In genomic region chr11:36490085-36490484, GRCm38 (mm10) we compare ENCODE assay signal across 9 mouse cellular contexts.
DNase-seq lines count a peak whose midpoint lies in the region; ATAC-seq and TF ChIP-seq lines count a peak whose summit lies in the region.
"Had no signal": no experiment of that assay in that cellular context is flagged by ENCODE, and none has a peak within 500 bp of the region (broad histone marks: within the 10 kb centered on the region; RNA-seq: fewer than 3 reads in every experiment).

No protein-coding gene starts in this region.

- H3K4me2 ChIP-seq in liver, postnatal 0 days (ENCODE audit: low read depth, low read length): no peak overlapping the region
- H3K4me2 ChIP-seq in liver, embryonic 12.5 days: no peak overlapping the region
- H3K4me2 ChIP-seq: heart, embryonic 12.5 days had no signal

- DNase-seq in cerebellum, adult 2 months: peak; percentile 13 to 19
- DNase-seq in liver, postnatal 0 days: no peak
- no peak for DNase-seq in brain, embryonic 14.5 days (ENCODE audit: low read depth)
- DNase-seq in lung, postnatal 25 days (ENCODE audit: low spot score): peak; percentile 2
- DNase-seq in right cerebral cortex, postnatal 36 days (ENCODE audit: low spot score in 2 of 2): no peak

- ATAC-seq in cerebellum, adult (ENCODE audit: insufficient number of reproducible peaks, low FRiP score, low TSS enrichment): no peak; the same call in 1 of the 2 replicates
- ATAC-seq in liver, postnatal 0 days: no peak
- no peak for ATAC-seq in liver, embryonic 12.5 days
- ATAC-seq in erythroid progenitor cell, adult 5-6 weeks (replicated peaks; ENCODE audit: low FRiP score, poor library complexity, severe bottlenecking): no peak

- no peak for TF ChIP-seq POLR2A in cerebellum, adult 2 months (IDR thresholded peaks at IDR 0.05; ENCODE audit: borderline replicate concordance, insufficient read depth, low read length)
- no peak for TF ChIP-seq POLR2A in brain, embryonic 14.5 days (IDR thresholded peaks at IDR 0.05; ENCODE audit: borderline replicate concordance, extremely low read depth, insufficient read depth, insufficient read length, poor library complexity, severe bottlenecking)

- WGBS in cerebellum, adult 2 months: 71% methylated on average over 7 of the region's 7 CpGs
- WGBS in liver, postnatal 0 days (ENCODE audit: insufficient replicate concordance): 48% methylated on average over 7 of the region's 7 CpGs
- 49% methylated on average over 7 of the region's 7 CpGs for WGBS in liver, embryonic 12.5 days (ENCODE audit: insufficient replicate concordance)

- peaks cover 9% of the 10 kb centered on the region for H3K4me1 ChIP-seq in cerebellum, adult 2 months (ENCODE audit: control insufficient read depth, insufficient read depth, low read length)
- no peaks in the 10 kb centered on the region for H3K4me1 ChIP-seq in liver, postnatal 0 days (ENCODE audit: insufficient read depth)
- no peaks in the 10 kb centered on the region for H3K4me1 ChIP-seq in liver, embryonic 12.5 days

- H3K27me3 ChIP-seq in cerebellum, adult 2 months (ENCODE audit: control insufficient read depth, insufficient read depth, low read length): no peaks in the 10 kb centered on the region
- H3K27me3 ChIP-seq in liver, postnatal 0 days (ENCODE audit: insufficient read depth, low read length): no peaks in the 10 kb centered on the region
- H3K27me3 ChIP-seq in liver, embryonic 12.5 days (replicated peaks): no peaks in the 10 kb centered on the region
- H3K27me3 ChIP-seq: heart, embryonic 12.5 days had no signal

- no peak overlapping the region for H3K27ac ChIP-seq in cerebellum, adult 2 months (ENCODE audit: insufficient read depth, low read length)
- no peak overlapping the region for H3K27ac ChIP-seq in liver, postnatal 0 days (ENCODE audit: low read depth)
- H3K27ac ChIP-seq in liver, embryonic 12.5 days: no peak overlapping the region

- H3K36me3 ChIP-seq in liver, postnatal 0 days (replicated peaks; ENCODE audit: insufficient read depth, low read length): no peaks in the 10 kb centered on the region
- H3K36me3 ChIP-seq in liver, embryonic 12.5 days: no peaks in the 10 kb centered on the region
- H3K36me3 ChIP-seq: heart, embryonic 12.5 days had no signal

- peak; percentile 60; the same call in 1 of the 2 replicates for TF ChIP-seq CTCF in cerebellum, adult 2 months (IDR thresholded peaks at IDR 0.05; ENCODE audit: borderline replicate concordance, insufficient read depth, low read depth, low read length)
- peak; percentile 55 for TF ChIP-seq CTCF in liver, postnatal 0 days (IDR thresholded peaks at IDR 0.05; ENCODE audit: low read depth)
- TF ChIP-seq CTCF in brain, embryonic 14.5 days (IDR thresholded peaks at IDR 0.05; ENCODE audit: borderline replicate concordance, extremely low read depth, insufficient read depth, insufficient read length): peak; percentile 68; the same call in 1 of the 2 replicates

- no peak for TF ChIP-seq EP300 in liver, postnatal 0 days (IDR thresholded peaks at IDR 0.05; ENCODE audit: low read depth)

- no peak overlapping the region for H3K9ac ChIP-seq in liver, postnatal 0 days (replicated peaks)
- H3K9ac ChIP-seq in liver, embryonic 12.5 days: no peak overlapping the region
- H3K9ac ChIP-seq: heart, embryonic 12.5 days had no signal

- H3K9me3 ChIP-seq in liver, postnatal 0 days (ENCODE audit: low read length): no peaks in the 10 kb centered on the region
- no peaks in the 10 kb centered on the region for H3K9me3 ChIP-seq in liver, embryonic 12.5 days (replicated peaks)
- H3K9me3 ChIP-seq: heart, embryonic 12.5 days had no signal

- no peak overlapping the region for H3K4me3 ChIP-seq in cerebellum, adult 2 months (replicated peaks; ENCODE audit: insufficient read depth, low read depth, low read length)
- H3K4me3 ChIP-seq in liver, postnatal 0 days (ENCODE audit: low read depth, low read length): no peak overlapping the region
- H3K4me3 ChIP-seq in liver, embryonic 12.5 days: no peak overlapping the region
- H3K4me3 ChIP-seq: heart, embryonic 12.5 days had no signal

Comparison
In these comparisons a context has a peak if more than half of its experiments do, and no peak if none do; other contexts are left out.
1. DNase-seq: peak in cerebellum, adult 2 months (2 of 2) and lung, postnatal 25 days (single experiment); none in liver, postnatal 0 days (single experiment), brain, embryonic 14.5 days (single experiment) and right cerebral cortex, postnatal 36 days (0 of 2).
2. Peak in every context shown above with its lines, with median percentiles within 50 percentile points of each other: CTCF ChIP-seq.